Mouse (Mus musculus): ENCODE measurements around the gene Creb5. TPM values are rescaled to one million over a fixed set of nuclear protein-coding genes. Genes with fewer than 3 reads are reported as not detected.

Gene Creb5
- total RNA-seq, 2 experiments from 2014 or later, result 0.30 TPM; not detected in 1

DNA sequence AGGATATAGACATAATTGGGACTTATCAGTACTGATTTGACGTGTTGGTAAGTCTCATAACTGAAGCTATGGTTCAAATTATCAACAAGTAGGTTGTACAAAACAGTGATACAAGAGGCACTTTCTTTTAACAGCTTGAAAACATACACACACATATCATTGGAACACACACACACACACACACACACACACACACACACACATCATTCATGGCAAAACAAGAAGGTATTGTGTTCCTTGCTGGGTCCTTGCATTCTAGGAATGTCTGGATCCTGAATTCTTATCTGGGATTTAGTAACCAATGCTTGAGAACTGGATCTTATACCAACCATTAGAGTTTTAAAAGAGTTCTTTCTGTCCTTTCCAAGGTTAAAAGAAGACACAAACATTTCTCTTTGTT is 446.5 kb downstream of the Creb5 start:
- ATAC-seq (replicated peaks; ENCODE audit: poor library complexity), result no peak

GRCm38 (mm10) chr6:53733999-53734398 is 446.9 kb downstream of the Creb5 start:
- ATAC-seq (replicated peaks; ENCODE audit: poor library complexity), result no peak

- no peak for ATAC-seq (replicated peaks; ENCODE audit: poor library complexity)
Observed at GRCm38 (mm10) chr6:53735696-53736095, 448.6 kb downstream of the Creb5 start.

DNA sequence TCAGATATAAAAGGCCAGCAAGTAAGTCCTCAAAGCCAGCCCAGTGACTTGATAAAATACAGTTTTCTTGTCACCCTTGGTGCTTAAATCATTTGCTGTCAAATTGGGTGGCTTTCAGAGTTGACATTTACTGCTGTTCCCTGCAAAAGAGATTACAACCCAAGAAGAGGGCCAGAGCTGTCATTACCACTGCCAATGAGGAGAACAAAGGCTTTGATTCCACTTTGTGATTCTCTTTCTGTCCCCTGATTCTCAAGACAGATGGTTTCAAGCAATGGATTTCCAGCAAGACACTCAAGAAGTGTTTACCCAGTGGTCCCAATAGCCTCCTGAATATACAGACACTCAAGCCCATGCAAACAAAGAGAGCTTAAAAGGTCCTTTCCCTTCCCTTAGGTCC is 451.1 kb downstream of the Creb5 start:
- no peak for ATAC-seq (replicated peaks; ENCODE audit: poor library complexity)

DNA sequence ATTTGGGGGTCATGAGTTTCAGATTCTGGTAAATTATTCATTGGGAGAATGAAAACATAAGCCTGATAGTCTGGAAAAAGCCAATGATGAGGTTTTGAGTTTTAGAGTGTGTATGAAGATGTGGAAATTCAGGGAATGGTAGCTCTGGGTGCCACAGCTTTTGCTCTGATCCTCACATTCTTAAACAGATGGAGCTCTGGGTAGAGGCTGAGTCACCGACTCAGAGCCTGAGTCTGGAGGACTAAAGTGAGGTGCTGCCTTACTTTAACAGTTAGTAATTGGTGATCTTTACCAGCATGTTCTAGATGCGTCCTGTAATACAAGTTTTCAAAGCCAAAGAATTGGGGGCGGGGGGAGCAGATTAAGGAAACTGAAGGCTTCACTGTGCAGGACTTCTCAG is 454.2 kb downstream of the Creb5 start:
- no peak for ATAC-seq (replicated peaks; ENCODE audit: poor library complexity)

Other genes with a start within 250 kb of the Creb5 start
- 0.73 TPM in 1 of 2 replicates, not detected in the other for gene Jazf1, start 218.6 kb upstream of the Creb5 start, total RNA-seq (2015)
- gene Jazf1, start 218.6 kb upstream of the Creb5 start, total RNA-seq (2017), result 0.33 TPM in 1 of 2 replicates, not detected in the other